Mouse (Mus musculus) limb, embryonic 14.5 days (tissue): ENCODE data around the gene Atp5g1. TPM values are rescaled to one million over a fixed set of nuclear protein-coding genes. Genes with fewer than 3 reads are reported as not detected.

Experiments
- ATAC-seq: fragments of 200-750 bp; cut with Nextera tagmentation; 2 replicates; pipeline ENCODE4 v1.8.0; 2017; ENCODE audit warnings: low read depth, moderate number of reproducible peaks, moderate TSS enrichment; ENCODE audit not compliant: low FRiP score
- DNase-seq: peaks from one replicate; pipeline ENCODE4 v3.0.0-alpha.2; 2015; ENCODE audit warnings: low spot score
- H3K27ac ChIP-seq: fragments of 300-500 bp; sonication (generic); replicated peaks from 2 replicates; pipeline ENCODE4 v1.5.1; 2014; ENCODE audit warnings: low read depth, mild to moderate bottlenecking, low read length, moderate library complexity, mixed read lengths
- H3K27me3 ChIP-seq: fragments of 300-500 bp; sonication (generic); 2 replicates; pipeline ENCODE4 v1.6.1; 2014; ENCODE audit warnings: low read length, mixed read lengths; ENCODE audit not compliant: control insufficient read depth, insufficient read depth
- H3K36me3 ChIP-seq: fragments of 300-500 bp; sonication (generic); 2 replicates; pipeline ENCODE4 v1.6.1; 2014; ENCODE audit warnings: mild to moderate bottlenecking, low read length, moderate library complexity, mixed read lengths; ENCODE audit not compliant: control insufficient read depth, insufficient read depth
- H3K4me1 ChIP-seq: fragments of 300-500 bp; sonication (generic); 2 replicates; pipeline ENCODE4 v1.6.1; 2014; ENCODE audit warnings: antibody characterized with exemption, low read length, mixed read lengths; ENCODE audit not compliant: control insufficient read depth, insufficient read depth
- H3K4me2 ChIP-seq: fragments of 300-500 bp; sonication (generic); replicated peaks from 2 replicates; pipeline ENCODE4 v1.6.1; 2014; ENCODE audit warnings: low read depth, mild to moderate bottlenecking, low read length, moderate library complexity; ENCODE audit not compliant: severe bottlenecking
- H3K4me3 ChIP-seq: fragments of 300-500 bp; sonication (generic); replicated peaks from 2 replicates; pipeline ENCODE4 v1.5.1; 2014; ENCODE audit warnings: low read length
- H3K9ac ChIP-seq: fragments of 300-500 bp; sonication (generic); 2 replicates; pipeline ENCODE4 v1.6.1; 2014; ENCODE audit warnings: mild to moderate bottlenecking, low read depth, low read length, moderate library complexity; ENCODE audit not compliant: severe bottlenecking
- H3K9me3 ChIP-seq: fragments of 300-500 bp; sonication (generic); 2 replicates; pipeline ENCODE4 v1.6.1; 2016; ENCODE audit warnings: low read length; ENCODE audit not compliant: control insufficient read depth
- POLR2A ChIP-seq: fragments of 200-500 bp; IDR thresholded peaks from 2 replicates; pipeline ENCODE4 v1.8.0; 2012; ENCODE audit warnings: inconsistent platforms, mild to moderate bottlenecking, moderate library complexity, borderline replicate concordance; ENCODE audit not compliant: insufficient read depth, insufficient read length; ENCODE audit errors: extremely low read depth
- WGBS: fragments of 180-500 bp; shearing (Covaris S2); extraction: QIAGEN DNeasy Blood & Tissue Kit; methylation state at CpG from one replicate; pipeline ENCODE4 v1.1.7; 2014; 5-methylcytosine and 5-hydroxymethylcytosine counted together
- polyA plus RNA-seq, 2 experiments: library from polyadenylated mRNA; depleted of rRNA in 1 of 2; stranded (reverse) in 1 of 2; unstranded in 1 of 2; fragments of >200 nt; fragmentation: Nextera tagmentation in 1 of 2; extraction: Ambion mirVana in 1 of 2; gene quantifications; 2 replicates each; pipeline versions ENCODE4 v1.2.1 to v1.2.3; 2012 to 2014

The Atp5g1 gene
- polyA plus RNA-seq, 2 experiments = 265 to 741 TPM

DNA sequence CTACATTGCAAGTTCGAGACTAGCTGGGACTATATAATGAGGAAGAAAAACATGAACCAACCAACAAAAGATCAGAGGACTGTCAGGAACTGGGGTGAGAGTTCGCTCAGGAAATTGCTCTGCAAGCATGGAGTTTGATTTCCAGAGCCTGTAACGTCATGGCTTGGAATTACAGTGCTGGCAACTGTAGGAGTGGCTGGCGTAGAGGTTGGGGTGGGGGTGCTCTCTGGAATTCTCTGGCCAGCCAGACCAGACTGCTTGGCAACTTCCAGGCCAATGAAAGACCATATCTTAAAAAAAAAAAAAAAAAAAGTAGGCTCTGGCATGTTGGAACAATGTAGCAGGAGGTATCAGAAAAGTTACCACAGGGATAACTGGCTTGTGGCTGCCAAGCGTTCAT is 5.3 kb upstream of the Atp5g1 start:
- Histone ChIP-seq H3K36me3 (no peaks in the 10 kb centered on the region), H3K9ac (no peak overlapping the region), H3K9me3 (no peaks in the 10 kb centered on the region), H3K27me3 (no peaks in the 10 kb centered on the region), H3K4me3 (no peak overlapping the region), H3K27ac (no peak overlapping the region), H3K4me2 (no peak overlapping the region), H3K4me1 (no peaks in the 10 kb centered on the region)
- WGBS = 67% methylated on average over 5 of the region's 5 CpGs
- ATAC-seq (no peak), DNase-seq (no peak)
- TF ChIP-seq POLR2A = no peak

DNA sequence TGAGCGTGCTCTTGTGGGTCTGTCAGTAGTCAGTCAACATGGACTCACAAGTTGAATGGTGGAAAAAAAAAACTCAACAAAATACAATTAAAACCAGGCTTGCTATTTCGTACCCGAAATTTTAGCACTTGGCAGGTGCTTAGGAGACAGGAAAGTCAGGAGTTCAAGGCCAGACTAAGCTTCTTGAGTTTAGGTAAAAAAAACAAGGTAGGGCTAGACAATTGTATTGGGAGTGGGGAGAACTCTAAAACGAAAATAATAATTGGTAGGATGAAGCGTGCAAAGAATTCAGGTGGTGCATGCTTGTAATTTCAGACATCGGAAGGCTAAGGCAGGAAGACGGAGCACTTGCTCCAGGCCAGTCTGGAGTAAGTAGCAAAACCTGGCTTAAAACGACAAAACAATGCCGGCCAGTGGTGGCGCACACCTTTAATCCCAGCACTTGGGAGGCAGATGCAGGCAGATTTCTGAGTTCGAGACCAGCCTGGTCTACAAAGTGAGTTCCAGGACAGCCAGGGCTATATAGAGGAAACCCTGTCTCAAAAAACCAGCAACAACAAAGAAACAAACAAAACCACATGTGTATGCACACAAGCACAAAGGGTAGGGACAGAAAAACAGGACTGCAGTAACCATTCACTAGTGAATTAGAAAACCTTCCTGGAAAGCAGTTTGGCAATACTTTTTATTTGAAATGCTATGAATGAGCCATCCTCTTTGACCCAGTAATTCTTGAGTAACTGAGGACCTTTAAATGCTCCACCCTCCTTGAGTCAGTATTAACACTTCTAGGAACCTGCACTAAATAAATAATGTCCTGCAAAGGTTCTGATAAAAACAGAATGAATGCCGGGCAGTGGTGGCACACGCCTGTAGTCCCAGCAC is 993 bp upstream of the Atp5g1 start:
- DNase-seq = no peak
- Histone ChIP-seq H3K36me3 (peaks cover 14% of the 10 kb centered on the region), H3K4me1 (peaks cover 10% of the 10 kb centered on the region; the same call in 1 of the 2 replicates), H3K4me2 (peak overlapping the region; percentile 59), H3K9me3 (no peaks in the 10 kb centered on the region), H3K27ac (peak overlapping the region; percentile 65), H3K9ac (peak overlapping the region; percentile 42), H3K27me3 (no peaks in the 10 kb centered on the region), H3K4me3 (peak overlapping the region; percentile 65)
- ATAC-seq = no peak
- WGBS = 64% methylated on average over 13 of the region's 13 CpGs
- no peak for TF ChIP-seq POLR2A

DNA sequence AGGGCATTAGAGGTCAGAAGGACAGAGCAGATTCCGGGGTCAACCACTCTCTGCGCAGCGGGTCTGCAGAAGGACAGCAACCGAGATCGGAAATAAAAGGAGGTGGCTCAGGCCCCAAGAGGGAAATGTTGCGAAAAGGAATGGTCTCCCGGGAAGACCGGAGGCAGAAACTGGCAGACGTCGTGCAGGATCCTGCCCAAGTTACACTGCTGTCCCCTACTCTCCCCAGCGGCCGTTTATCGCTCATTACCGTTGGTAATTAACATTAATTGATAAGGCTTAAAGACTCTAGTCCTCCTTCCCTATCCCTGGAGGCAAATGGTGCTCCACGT is 327 bp downstream of the Atp5g1 start:
- Histone ChIP-seq H3K4me2 (peak overlapping the region; percentile 70), H3K27ac (no peak overlapping the region), H3K27me3 (no peaks in the 10 kb centered on the region), H3K9ac (peak overlapping the region; percentile 65), H3K4me3 (peak overlapping the region; percentile 65), H3K9me3 (no peaks in the 10 kb centered on the region), H3K4me1 (peaks cover 10% of the 10 kb centered on the region; the same call in 1 of the 2 replicates), H3K36me3 (peaks cover 26% of the 10 kb centered on the region)
- WGBS = 0% methylated on average over 15 of the region's 15 CpGs
- no peak for TF ChIP-seq POLR2A
- ATAC-seq (no peak), DNase-seq (no peak)

DNA sequence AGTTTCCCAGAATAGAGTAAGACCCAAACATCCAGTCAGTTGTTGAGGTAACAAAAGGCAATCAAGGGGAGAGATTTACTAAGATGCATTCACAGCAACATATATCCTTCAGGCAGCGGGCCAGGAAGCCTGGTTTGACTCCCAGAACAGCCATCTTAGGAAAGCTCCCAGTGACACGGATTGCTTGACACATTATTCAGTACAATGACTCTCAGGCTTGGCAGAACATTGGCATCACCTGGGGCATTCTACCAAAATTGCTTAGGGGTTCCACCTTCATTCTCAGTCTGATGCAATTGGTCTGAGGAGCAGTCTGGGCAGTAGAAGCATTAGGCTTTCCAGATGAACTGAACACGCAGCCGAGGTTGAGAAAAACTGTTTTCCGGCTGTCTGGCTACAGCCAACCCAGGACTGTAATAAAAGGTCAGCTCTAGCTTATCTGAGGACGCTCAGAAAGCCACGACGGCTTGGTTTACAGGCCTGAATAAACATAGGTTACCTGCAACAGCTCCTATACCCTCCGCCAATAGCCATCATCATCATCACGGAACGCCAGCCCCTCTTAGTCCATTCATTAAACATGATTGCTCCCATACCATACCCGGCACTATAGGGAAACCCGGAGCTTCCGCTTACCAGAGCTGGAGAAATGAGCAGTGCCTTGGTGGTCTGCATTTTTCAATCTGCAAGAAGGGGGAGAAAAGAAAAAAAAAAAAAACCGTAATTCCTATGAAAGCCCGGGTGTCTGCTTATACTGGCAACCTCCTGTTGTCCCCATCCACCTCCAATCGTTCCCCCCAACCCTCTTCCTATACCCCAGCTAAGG is 906 bp downstream of the Atp5g1 start:
- Histone ChIP-seq H3K27ac (no peak overlapping the region), H3K36me3 (peaks cover 31% of the 10 kb centered on the region), H3K4me2 (peak overlapping the region; percentile 70), H3K27me3 (no peaks in the 10 kb centered on the region), H3K4me3 (peak overlapping the region; percentile 65), H3K9me3 (no peaks in the 10 kb centered on the region), H3K4me1 (peaks cover 10% of the 10 kb centered on the region; the same call in 1 of the 2 replicates), H3K9ac (peak overlapping the region; percentile 65)
- DNase-seq (no peak), ATAC-seq (no peak)
- TF ChIP-seq POLR2A = no peak
- 16% methylated on average over 17 of the region's 17 CpGs for WGBS

- Histone ChIP-seq H3K9me3 (no peaks in the 10 kb centered on the region), H3K4me2 (no peak overlapping the region), H3K9ac (no peak overlapping the region), H3K4me1 (peaks cover 10% of the 10 kb centered on the region; the same call in 1 of the 2 replicates), H3K27me3 (no peaks in the 10 kb centered on the region), H3K36me3 (peaks cover 31% of the 10 kb centered on the region), H3K4me3 (no peak overlapping the region), H3K27ac (no peak overlapping the region)
- DNase-seq = no peak
- ATAC-seq = no peak
- no peak for TF ChIP-seq POLR2A
- 78% methylated on average over 9 of the region's 9 CpGs for WGBS
Observed at GRCm38 (mm10) chr11:96073295-96073993, 2.0 kb downstream of the Atp5g1 start.
